Mouse (Mus musculus) MEL (cell line): Measurements from ENCODE around the gene Exoc6b. TPM values are rescaled to one million over a fixed set of nuclear protein-coding genes. Genes with fewer than 3 reads are reported as not detected.

Experiments used
- DNase-seq: peaks from one replicate; pipeline ENCODE4 v3.0.0; 2011; ENCODE audit warnings: low read depth, low spot score
- H3K27ac ChIP-seq: 2 replicates; pipeline ENCODE4 v1.5.1; 2012; ENCODE audit warnings: low read depth, mild to moderate bottlenecking, control low read depth, low read length, moderate library complexity; ENCODE audit not compliant: control insufficient read depth
- H3K27me3 ChIP-seq, 2 experiments: fragments of 150-350 bp in 1 of 2; sonication (generic) in 1 of 2; 2 replicates each; pipeline ENCODE4 v1.6.1; 2012; ENCODE audit warnings: low read length in 2 of 2, mild to moderate bottlenecking in 2 of 2, improper control_type of control experiment in 1 of 2, moderate library complexity in 1 of 2; ENCODE audit not compliant: insufficient read depth in 2 of 2, control insufficient read depth in 1 of 2
- H3K36me3 ChIP-seq, 2 experiments: 2 replicates each; pipeline ENCODE4 v1.6.1; 2012 to 2014; ENCODE audit warnings: low read length in 2 of 2, improper control_type of control experiment in 1 of 2, inconsistent platforms in 1 of 2, mild to moderate bottlenecking in 1 of 2; ENCODE audit not compliant: insufficient read depth in 2 of 2, control insufficient read depth in 1 of 2
- H3K4me1 ChIP-seq, 2 experiments: fragments of 150-350 bp in 1 of 2; sonication (generic) in 1 of 2; 2 replicates each; pipeline ENCODE4 v1.6.1; 2012; ENCODE audit warnings: low read length in 2 of 2, improper control_type of control experiment in 1 of 2, mild to moderate bottlenecking in 1 of 2; ENCODE audit not compliant: insufficient read depth in 2 of 2, control insufficient read depth in 1 of 2
- H3K4me3 ChIP-seq, 2 experiments: fragments of 150-350 bp in 1 of 2; sonication (generic) in 1 of 2; 2 replicates each; pipeline ENCODE4 v1.5.1; 2012; ENCODE audit warnings: low read depth in 2 of 2, low read length in 2 of 2, mild to moderate bottlenecking in 2 of 2, moderate library complexity in 2 of 2, control low read depth in 1 of 2, improper control_type of control experiment in 1 of 2; ENCODE audit not compliant: control insufficient read depth in 1 of 2, insufficient read depth in 1 of 2
- H3K79me2 ChIP-seq: 2 replicates; pipeline ENCODE4 v1.6.1; 2012; ENCODE audit warnings: mild to moderate bottlenecking, low read length, moderate library complexity; ENCODE audit not compliant: control insufficient read depth, poor library complexity, insufficient read depth
- H3K9ac ChIP-seq: 2 replicates; pipeline ENCODE4 v1.6.1; 2012; ENCODE audit warnings: low read depth, mild to moderate bottlenecking, control low read depth, low read length, moderate library complexity; ENCODE audit not compliant: control insufficient read depth, poor library complexity, severe bottlenecking
- H3K9me3 ChIP-seq: fragments of 150-350 bp; sonication (generic); replicated peaks from 2 replicates; pipeline ENCODE4 v1.6.1; 2012; ENCODE audit warnings: mild to moderate bottlenecking, low read length, improper control_type of control experiment, moderate library complexity; ENCODE audit not compliant: insufficient read depth
- BHLHE40 ChIP-seq: IDR thresholded peaks from 2 replicates; pipeline ENCODE4 v1.6.1; 2012; ENCODE audit warnings: low read depth, mild to moderate bottlenecking, inconsistent platforms, low read length, improper control_type of control experiment, borderline replicate concordance
- CHD2 ChIP-seq: IDR thresholded peaks from 2 replicates; pipeline ENCODE4 v1.6.1; 2011; ENCODE audit warnings: low read length, improper control_type of control experiment
- E2F4 ChIP-seq: IDR thresholded peaks from 2 replicates; pipeline ENCODE4 v1.6.1; 2011; ENCODE audit warnings: low read depth, low read length, improper control_type of control experiment, borderline replicate concordance
- EP300 ChIP-seq, 2 experiments: IDR thresholded peaks; 2 replicates each; pipeline ENCODE4 v1.6.1; 2011; ENCODE audit warnings: improper control_type of control experiment in 2 of 2, low read length in 2 of 2, low read depth in 1 of 2, mild to moderate bottlenecking in 1 of 2
- HCFC1 ChIP-seq: IDR thresholded peaks from 2 replicates; pipeline ENCODE4 v1.6.1; 2012; ENCODE audit warnings: low read depth, mild to moderate bottlenecking, inconsistent platforms, low read length, improper control_type of control experiment, moderate library complexity
- JUND ChIP-seq: IDR thresholded peaks from 2 replicates; pipeline ENCODE4 v1.6.1; 2011; ENCODE audit warnings: low read depth, mild to moderate bottlenecking, improper control_type of control experiment, low read length
- KAT2A ChIP-seq: conservative IDR thresholded peaks from 2 replicates; pipeline ENCODE4 v1.6.1; 2012; ENCODE audit warnings: low read depth, low read length, improper control_type of control experiment, inconsistent platforms
- MAX ChIP-seq: IDR thresholded peaks from 2 replicates; pipeline ENCODE4 v1.6.1; 2011; ENCODE audit warnings: low read length, improper control_type of control experiment
- MYB ChIP-seq: IDR thresholded peaks from 2 replicates; pipeline ENCODE4 v1.6.1; 2011; ENCODE audit warnings: mild to moderate bottlenecking, low read depth, low read length, improper control_type of control experiment
- NRF1 ChIP-seq: IDR thresholded peaks from 2 replicates; pipeline ENCODE4 v1.6.1; 2014; ENCODE audit warnings: low read depth, mild to moderate bottlenecking, inconsistent platforms, low read length, improper control_type of control experiment, moderate library complexity; ENCODE audit not compliant: poor library complexity, insufficient read depth, severe bottlenecking
- POLR2A ChIP-seq, 2 experiments: IDR thresholded peaks; 2 replicates each; pipeline ENCODE4 v1.6.1; 2011 to 2012; ENCODE audit warnings: low read length in 2 of 2, mild to moderate bottlenecking in 2 of 2, control low read depth in 1 of 2, improper control_type of control experiment in 1 of 2, low read depth in 1 of 2, moderate library complexity in 1 of 2; ENCODE audit not compliant: control insufficient read depth in 1 of 2, insufficient read depth in 1 of 2, poor library complexity in 1 of 2
- POLR2AphosphoS2 ChIP-seq: IDR thresholded peaks from 2 replicates; pipeline ENCODE4 v1.6.1; 2011; ENCODE audit warnings: low read length, improper control_type of control experiment
- POLR2AphosphoS5 ChIP-seq: IDR thresholded peaks from 2 replicates; pipeline ENCODE4 v1.6.1; 2012; ENCODE audit warnings: low read depth, borderline replicate concordance, mild to moderate bottlenecking, inconsistent platforms, low read length, moderate library complexity, mixed read lengths
- TAL1 ChIP-seq: IDR thresholded peaks from 2 replicates; pipeline ENCODE4 v1.6.1; 2012; ENCODE audit warnings: mild to moderate bottlenecking, inconsistent platforms, low read length, moderate library complexity, mixed read lengths
- TCF12 ChIP-seq: IDR thresholded peaks from 2 replicates; pipeline ENCODE4 v1.6.1; 2014; ENCODE audit warnings: low read depth, mild to moderate bottlenecking, inconsistent platforms, low read length, improper control_type of control experiment, moderate library complexity
- UBTF ChIP-seq: IDR thresholded peaks from 2 replicates; pipeline ENCODE4 v1.6.1; 2012; ENCODE audit warnings: low read depth, mild to moderate bottlenecking, inconsistent platforms, low read length, improper control_type of control experiment, moderate library complexity, borderline replicate concordance; ENCODE audit not compliant: insufficient read depth
- USF2 ChIP-seq, 2 experiments: IDR thresholded peaks; 2 replicates each; pipeline ENCODE4 v1.6.1; 2011 to 2012; ENCODE audit warnings: improper control_type of control experiment in 2 of 2, low read length in 2 of 2, borderline replicate concordance in 1 of 2, inconsistent platforms in 1 of 2, low read depth in 1 of 2, mild to moderate bottlenecking in 1 of 2; ENCODE audit not compliant: insufficient read depth in 1 of 2
- ZC3H11A ChIP-seq: IDR thresholded peaks from 2 replicates; pipeline ENCODE4 v1.6.1; 2012; ENCODE audit warnings: low read depth, mild to moderate bottlenecking, inconsistent platforms, low read length, improper control_type of control experiment
- polyA plus RNA-seq, 2 experiments: library from polyadenylated mRNA; stranded (reverse) in 1 of 2; unstranded in 1 of 2; fragments of >175 nt in 1 of 2; fragments of >200 nt in 1 of 2; gene quantifications; 2 replicates each; pipeline versions ENCODE4 v1.2.1 to v1.2.4; 2012; ENCODE audit warnings: low replicate concordance in 2 of 2, low read depth in 1 of 2; ENCODE audit not compliant: insufficient read length in 2 of 2, insufficient read depth in 1 of 2, missing spikeins in 1 of 2
- total RNA-seq: library from RNA; depleted of rRNA; stranded (reverse); fragments of 300-350 nt; gene quantifications from 2 replicates; pipeline ENCODE4 v1.2.3, GENCODE M21; 2012

Gene Exoc6b
- total and polyA plus RNA-seq, 3 experiments: 3.4 to 6.5 TPM; not detected in 1

- no peaks in the 10 kb centered on the region for H3K36me3 ChIP-seq
- no peak overlapping the region for H3K4me3 ChIP-seq
- H3K27me3 ChIP-seq: no peaks in the 10 kb centered on the region
- no peaks in the 10 kb centered on the region for H3K79me2 ChIP-seq
- no peaks in the 10 kb centered on the region for H3K9me3 ChIP-seq
- no peak for TF ChIP-seq TCF12
- no peak for TF ChIP-seq CHD2
- TF ChIP-seq POLR2A (IDR thresholded peaks at IDR 0.05; ENCODE audit: control insufficient read depth in 1 of 2, insufficient read depth in 1 of 2, low read depth in 1 of 2, low read length in 2 of 2, poor library complexity in 1 of 2): no peak
- no peak for TF ChIP-seq E2F4
- TF ChIP-seq KAT2A: no peak
- no peak for TF ChIP-seq MAX
- DNase-seq: no peak
- no peak overlapping the region for H3K9ac ChIP-seq
- no peak overlapping the region for H3K27ac ChIP-seq
- H3K4me1 ChIP-seq: no peaks in the 10 kb centered on the region
Measured at GRCm38 (mm10) chr6:84713171-84713570, 356.1 kb downstream of the Exoc6b start.

- Histone ChIP-seq H3K27me3 (no peaks in the 10 kb centered on the region), H3K79me2 (no peaks in the 10 kb centered on the region), H3K4me1 (no peaks in the 10 kb centered on the region), H3K9me3 (no peaks in the 10 kb centered on the region), H3K4me3 (no peak overlapping the region), H3K9ac (no peak overlapping the region), H3K36me3 (no peaks in the 10 kb centered on the region)
- DNase-seq: no peak
- TF ChIP-seq BHLHE40 (no peak), JUND (no peak), USF2 (IDR thresholded peaks at IDR 0.05; ENCODE audit: borderline replicate concordance in 1 of 2, insufficient read depth in 1 of 2, low read depth in 1 of 2, low read length in 2 of 2) (no peak), MYB (no peak), MAX (no peak), TCF12 (no peak), POLR2AphosphoS2 (no peak), EP300 (IDR thresholded peaks at IDR 0.05; ENCODE audit: low read depth in 1 of 2, low read length in 2 of 2) (no peak), NRF1 (no peak), ZC3H11A (no peak), UBTF (no peak), TAL1 (no peak), POLR2AphosphoS5 (no peak), HCFC1 (no peak), E2F4 (no peak), CHD2 (no peak)
- TF ChIP-seq, all 39 proteins: peak for 0
- no peak overlapping the region for H3K27ac ChIP-seq
Measured at GRCm38 (mm10) chr6:84710831-84711230, 358.5 kb downstream of the Exoc6b start.
